Mouse (Mus musculus): ENCODE data around the gene Dclre1b.
"Not testable (repeated sequence)": the region's sequence is repeated elsewhere in the genome, so short reads cannot be mapped to it uniquely, and the experiment has no call there.

Gene Dclre1b

GRCm38 (mm10) chr3:103808891-103809798 lies at the start of gene Dclre1b, which contains the start of the genes Ap4b1 and Gm43064:
Gene Dclre1b, minus strand, starts transcription at chr3:103809444.
Gene Ap4b1, plus strand, starts transcription at chr3:103809520.
Gene Gm43064, plus strand, starts transcription at chr3:103809573.
- peak; percentile 99 for DNase-seq

GRCm38 (mm10) chr3:103857977-103858563 lies 48.8 kb upstream of the Dclre1b start:
- DNase-seq: peak; percentile 48

- peak; percentile 77 for DNase-seq
These were observed 48.0 kb upstream of the Dclre1b start for GRCm38 (mm10) chr3:103857036-103857805.

GRCm38 (mm10) chr3:103853804-103854203 lies 44.6 kb upstream of the Dclre1b start:
- peak; percentile 86 for DNase-seq

- DNase-seq: no peak
These were observed 43.5 kb upstream of the Dclre1b start for GRCm38 (mm10) chr3:103852565-103853299.

GRCm38 (mm10) chr3:103851882-103852281 lies 42.6 kb upstream of the Dclre1b start:
- no peak for DNase-seq

DNA sequence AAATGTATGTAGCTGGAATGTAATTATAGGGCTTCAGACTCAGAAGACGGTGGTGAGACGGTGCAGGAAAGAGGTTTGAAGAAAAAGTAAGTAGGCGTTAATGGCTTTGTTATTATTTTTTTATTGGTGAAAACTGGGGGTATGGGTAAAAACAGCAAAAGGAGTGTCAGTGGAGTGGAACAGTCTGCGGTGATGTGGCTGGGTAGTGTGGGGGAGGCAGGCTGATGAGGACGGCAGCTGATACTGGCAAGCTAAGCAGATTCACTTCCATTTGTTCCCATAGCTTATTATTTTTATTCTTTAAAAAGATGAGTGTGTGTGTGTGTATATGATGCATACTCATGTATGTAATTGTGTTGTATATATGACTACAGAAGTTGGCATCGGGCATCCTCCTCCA lies 42.2 kb upstream of the Dclre1b start:
- DNase-seq: no peak

- DNase-seq: no peak
These were observed 41.6 kb upstream of the Dclre1b start for GRCm38 (mm10) chr3:103850644-103851363.

DNA sequence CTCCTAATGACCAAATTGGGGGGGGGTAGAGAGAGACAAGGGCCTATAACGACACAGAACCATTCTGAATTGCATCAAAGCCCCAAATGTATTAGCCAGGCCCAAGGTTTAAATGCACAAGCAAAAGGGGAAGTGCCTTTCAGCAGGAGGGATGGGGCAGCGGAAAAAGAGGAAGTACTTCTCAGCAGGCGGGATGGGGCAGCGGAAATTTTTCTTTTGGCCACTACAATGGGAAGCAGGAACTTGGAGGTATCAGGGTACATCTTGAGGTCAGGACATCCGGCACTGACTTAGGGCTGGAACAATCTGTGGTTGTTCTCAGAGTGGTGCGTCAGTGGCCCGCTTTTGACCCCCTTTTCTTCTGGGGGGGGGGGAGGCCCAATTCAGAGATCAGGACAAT lies 31.7 kb upstream of the Dclre1b start:
- not testable (repeated sequence) for DNase-seq

DNA sequence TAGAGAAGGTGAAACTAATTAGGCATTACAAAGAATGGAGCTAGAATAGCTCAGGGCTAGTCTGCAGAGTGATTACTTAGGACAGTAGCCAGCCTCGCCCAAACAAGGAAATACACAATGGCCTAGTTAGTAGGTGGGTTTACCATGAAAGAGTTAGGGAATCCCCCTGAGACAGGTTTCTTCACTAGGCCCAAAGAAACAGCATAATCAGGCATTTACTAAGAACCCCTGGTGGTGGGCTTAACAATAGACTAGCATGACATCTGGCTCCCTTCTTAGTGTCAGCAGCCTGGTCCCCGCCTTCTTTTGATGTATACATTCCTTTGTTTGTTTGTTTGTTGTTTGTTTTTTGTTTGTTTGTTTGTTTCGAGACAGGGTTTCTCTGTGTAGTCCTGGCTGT lies 31.0 kb upstream of the Dclre1b start:
- not testable (repeated sequence) for DNase-seq

DNA sequence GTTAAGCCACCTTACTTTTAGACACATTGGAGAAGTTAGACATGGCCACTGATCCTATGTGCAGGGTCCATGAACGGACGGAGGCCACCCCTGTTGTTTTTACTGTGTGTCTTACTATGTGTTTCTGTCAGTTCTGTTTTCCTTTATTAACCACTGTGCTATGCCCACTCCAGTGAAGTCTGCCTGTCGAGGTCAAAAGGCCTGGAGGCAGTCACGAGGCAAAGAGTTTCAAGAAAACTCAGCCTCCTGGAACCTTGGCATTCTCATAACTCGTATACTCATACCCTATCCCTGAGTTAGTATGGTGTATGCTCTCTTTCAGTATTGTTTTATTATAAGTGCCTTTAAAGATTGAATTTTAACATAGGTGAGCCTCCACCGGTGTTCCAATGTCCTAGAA lies 30.5 kb upstream of the Dclre1b start:
- DNase-seq: no peak

DNA sequence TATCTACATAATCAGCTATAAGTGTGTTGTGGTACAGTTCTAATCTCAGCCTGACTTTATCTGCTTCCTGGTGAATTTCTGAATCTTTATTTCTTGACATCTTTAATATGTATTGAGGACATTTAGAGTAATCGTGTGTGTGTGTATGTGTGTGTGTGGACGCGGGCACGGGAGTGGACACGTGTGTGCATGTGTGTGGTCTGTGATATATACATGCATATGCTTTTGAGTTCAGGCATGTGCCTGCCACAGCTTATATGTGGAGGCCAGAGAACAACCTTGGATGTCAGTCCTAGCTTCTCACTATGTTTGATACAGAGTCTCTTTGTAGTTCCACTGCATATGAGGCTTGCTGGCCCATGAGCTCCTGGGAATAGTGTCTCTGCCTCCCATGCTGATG lies 27.2 kb upstream of the Dclre1b start:
- no peak for DNase-seq

GRCm38 (mm10) chr3:103835951-103836310 lies 26.7 kb upstream of the Dclre1b start:
- no peak for DNase-seq

GRCm38 (mm10) chr3:103835272-103835950 lies 26.2 kb upstream of the Dclre1b start:
- no peak for DNase-seq

DNA sequence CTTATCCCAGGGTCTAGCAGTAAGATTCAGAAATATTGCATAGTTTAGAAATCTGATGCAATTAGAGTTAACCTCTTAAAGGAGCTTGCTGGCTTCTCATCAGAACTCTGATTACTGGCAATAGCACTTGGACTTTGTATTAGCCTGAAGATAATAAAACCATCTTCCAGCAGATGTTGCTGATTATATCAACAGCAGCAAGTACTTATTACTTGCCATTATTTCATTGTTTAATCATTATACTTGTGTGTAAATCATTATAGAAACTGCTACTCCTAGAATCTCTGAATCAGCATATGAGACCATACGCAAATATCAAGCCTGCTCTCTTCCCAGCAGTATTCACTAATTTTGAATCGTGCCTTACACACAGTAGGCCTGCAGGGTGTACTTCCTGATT lies 24.8 kb upstream of the Dclre1b start:
- DNase-seq: no peak

DNA sequence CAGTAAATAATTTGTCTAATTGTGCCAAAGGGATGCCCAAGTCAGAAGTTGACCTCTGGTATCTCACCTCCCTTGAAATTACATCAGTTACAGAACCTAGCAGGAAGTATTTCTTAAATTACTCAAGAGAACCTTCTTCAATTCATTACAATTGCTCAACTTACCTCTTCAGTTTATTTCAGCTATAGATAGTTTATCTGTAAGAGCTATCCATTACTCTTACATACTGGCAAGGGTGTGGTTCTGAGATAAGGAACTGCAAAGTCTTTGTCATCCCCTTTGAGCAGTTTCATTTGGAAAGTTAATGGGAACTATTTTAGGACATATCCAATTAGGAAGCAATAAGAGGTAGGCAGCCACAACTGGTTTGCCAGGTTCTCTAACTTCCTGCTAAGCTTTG lies 23.2 kb upstream of the Dclre1b start, which contains the start of gene Bcl2l15:
TSS of gene Bcl2l15 (plus strand) at position 176 of the 400 bp plus-strand sequence.
- DNase-seq: no peak

DNA sequence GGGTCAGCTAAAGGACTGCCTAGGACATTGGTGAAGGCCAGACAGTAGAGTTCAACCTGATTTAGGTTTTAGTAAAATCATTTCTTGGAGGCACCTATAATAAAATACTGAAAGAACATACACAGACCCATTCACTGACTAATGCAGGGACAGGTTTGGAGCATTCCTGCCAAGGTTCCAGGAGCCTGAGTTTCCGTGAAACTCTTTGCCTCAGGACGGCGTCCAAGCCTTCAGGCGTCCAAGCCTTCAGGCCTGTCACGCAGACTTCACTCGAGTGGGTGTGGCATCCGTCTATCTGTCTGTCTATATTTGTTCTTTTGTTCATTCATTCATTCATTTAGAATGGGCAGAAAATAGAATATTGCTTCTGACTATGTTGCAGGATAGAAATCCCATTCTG lies 21.9 kb upstream of the Dclre1b start:
- DNase-seq: no peak

DNA sequence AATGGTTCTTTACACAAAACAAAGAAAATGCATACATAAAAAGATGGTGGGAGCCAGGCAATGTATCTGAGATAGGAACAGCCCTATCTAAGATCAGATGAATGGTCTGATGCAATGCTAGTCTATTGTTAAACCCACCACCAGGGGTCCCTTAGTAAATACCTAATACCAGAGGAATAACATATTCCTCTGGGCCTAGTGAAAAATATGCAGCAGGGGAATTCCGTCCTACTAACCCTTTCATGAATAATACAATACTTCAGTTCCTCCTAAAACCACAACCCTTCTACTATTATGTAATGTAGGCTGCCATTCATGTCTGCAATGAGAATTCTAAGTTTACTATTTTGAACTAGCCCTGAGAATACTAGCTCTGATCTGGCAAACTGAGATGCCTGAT lies 21.4 kb upstream of the Dclre1b start:
- DNase-seq: not testable (repeated sequence)

DNA sequence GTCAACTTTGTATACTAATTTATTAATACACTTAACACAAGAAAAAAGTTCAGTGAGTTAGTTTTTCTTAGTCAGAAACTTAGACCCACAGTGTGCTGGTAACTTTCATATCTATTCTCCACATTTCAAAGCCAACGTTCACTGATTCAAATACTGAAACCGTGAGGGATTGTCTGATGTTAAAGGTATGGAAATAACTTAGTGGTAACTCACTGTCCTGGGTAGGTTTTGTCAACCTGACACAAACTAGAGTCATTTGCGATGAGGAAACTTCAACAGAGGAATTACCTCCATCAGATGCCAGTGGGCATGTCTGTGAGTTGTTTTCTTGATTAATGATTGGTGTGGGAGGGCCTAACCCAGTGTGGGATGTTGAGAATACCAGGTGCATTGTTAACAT lies 19.8 kb upstream of the Dclre1b start:
- no peak for DNase-seq

GRCm38 (mm10) chr3:103827548-103827947 lies 18.3 kb upstream of the Dclre1b start:
- DNase-seq: no peak

GRCm38 (mm10) chr3:103810967-103811366 lies 1.7 kb upstream of the Dclre1b start:
- no peak for DNase-seq

Measured in heart, adult 11 months (tissue).